Mouse (Mus musculus) 3T3-L1 (cell line): ENCODE data around the gene Fubp1.

Experiments used
- DNase-seq: peaks from one replicate; pipeline ENCODE4 v3.0.0-alpha.2; 2015; ENCODE audit warnings: low read depth, low spot score

Fubp1 gene

GRCm38 (mm10) chr3:152235238-152235637 is 25.0 kb downstream of the Fubp1 start:
- DNase-seq = no peak

DNA sequence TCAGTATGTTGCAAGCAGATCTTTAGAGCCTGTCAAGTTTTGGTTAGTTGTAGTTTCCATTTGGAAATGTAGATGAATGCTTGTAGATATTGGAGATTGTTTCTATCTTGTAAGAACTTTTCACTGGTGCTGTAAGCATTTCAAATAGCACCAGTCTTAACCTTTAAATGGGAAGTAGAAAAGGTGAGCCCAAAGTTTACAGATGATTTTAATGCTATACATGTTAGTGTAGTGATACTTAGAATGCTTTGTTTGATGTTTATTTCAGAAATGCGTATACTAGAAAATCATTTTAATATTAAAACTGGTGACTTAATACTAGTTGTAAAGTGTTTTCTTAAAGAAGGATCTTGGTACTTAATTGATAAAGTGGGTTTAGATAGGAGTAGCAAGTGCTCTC is 25.6 kb downstream of the Fubp1 start:
- DNase-seq = no peak

GRCm38 (mm10) chr3:152238836-152239235 is 28.6 kb downstream of the Fubp1 start:
- DNase-seq = peak; percentile 83

DNA sequence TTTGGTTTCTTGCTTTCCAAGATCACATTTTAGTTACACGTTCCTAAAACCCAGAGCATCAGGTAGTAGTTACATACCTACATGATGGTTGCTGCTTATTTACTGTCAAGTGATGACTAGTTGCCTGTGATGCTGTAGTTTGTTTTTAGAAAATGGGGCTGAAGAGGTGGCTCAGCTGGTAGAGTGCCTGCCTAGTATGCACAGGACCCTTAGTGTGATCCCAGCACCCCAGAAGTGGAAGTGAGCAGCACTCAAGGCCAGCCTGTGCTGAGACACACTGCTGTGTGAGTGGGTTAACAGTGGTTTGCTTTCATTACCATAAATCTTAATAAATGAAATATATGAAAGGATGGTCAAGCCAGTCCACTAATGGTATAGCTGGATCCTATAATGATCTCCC is 29.4 kb downstream of the Fubp1 start:
- no peak for DNase-seq

DNA sequence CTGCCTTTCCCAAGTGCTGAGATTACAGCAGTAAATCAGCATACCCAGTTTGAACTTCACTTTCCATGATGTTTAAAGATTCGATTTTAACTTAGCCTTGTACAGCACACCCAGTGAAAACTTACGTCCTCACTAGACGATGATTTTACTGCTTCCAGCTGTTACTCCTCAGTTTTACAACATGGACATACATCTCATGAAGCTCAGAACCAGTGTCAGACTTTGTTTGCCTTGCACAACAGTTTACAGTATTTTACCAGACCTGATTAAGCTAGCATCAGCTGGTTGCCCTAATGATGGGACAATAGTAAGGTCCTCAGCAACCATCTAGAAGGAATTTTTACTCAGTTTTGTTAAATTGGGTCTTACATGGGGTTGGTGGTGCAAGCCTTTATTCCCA is 30.9 kb downstream of the Fubp1 start:
- no peak for DNase-seq

- DNase-seq = no peak
Observed at GRCm38 (mm10) chr3:152243304-152243703, 33.1 kb downstream of the Fubp1 start.

DNA sequence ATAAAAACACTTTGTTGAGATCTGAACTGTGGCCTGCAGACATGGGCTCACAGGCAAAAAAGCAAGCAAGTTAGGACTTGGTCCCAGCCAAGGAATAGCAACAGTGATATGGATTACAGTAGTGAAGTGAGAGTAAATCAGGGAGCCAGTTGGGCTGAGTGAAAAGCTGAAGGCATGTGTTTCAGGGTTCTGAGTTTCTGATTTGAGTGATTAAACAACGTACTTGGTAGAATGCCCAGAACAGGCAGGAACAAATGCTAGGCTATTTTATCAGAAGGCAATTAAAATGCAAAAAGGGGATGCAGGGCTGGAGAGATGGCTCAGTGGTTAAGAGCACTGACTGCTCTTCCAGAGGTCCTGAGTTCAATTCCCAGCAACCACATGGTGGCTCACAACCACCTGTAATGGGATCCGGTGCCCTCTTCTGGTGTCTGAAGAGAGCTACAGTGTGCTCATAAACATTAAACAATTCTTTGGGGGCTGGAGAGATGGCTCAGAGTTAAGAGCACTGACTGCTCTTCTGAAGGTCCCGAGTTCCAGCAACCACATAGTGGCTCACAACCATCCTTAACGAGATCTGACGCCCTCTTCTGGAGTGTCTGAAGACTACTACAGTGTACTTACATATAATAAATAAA is 35.2 kb downstream of the Fubp1 start:
- DNase-seq = peak; percentile 39

- no peak for DNase-seq
Observed at GRCm38 (mm10) chr3:152247708-152248107, 37.5 kb downstream of the Fubp1 start.

DNA sequence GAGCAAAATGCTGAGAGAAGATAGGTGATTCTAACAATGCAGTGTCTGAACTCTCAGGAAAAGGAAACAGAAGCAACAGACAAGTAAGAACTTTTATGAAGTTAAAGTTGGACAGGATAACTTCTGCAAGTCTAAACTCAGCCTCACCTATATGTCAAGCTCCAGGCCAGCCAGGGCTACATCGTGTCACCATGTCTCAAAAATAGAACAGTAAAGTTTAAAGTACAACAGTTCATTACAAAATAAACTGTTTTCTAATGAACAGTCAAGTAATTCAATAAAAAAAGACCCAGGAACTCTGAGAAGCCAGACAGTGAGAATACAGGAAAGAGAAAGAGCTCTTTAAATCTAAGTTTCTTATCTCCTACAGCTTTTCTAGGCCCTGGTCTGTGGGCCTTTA is 40.3 kb downstream of the Fubp1 start:
- DNase-seq = no peak

- no peak for DNase-seq
Observed at GRCm38 (mm10) chr3:152257528-152257927, 47.3 kb downstream of the Fubp1 start.

DNA sequence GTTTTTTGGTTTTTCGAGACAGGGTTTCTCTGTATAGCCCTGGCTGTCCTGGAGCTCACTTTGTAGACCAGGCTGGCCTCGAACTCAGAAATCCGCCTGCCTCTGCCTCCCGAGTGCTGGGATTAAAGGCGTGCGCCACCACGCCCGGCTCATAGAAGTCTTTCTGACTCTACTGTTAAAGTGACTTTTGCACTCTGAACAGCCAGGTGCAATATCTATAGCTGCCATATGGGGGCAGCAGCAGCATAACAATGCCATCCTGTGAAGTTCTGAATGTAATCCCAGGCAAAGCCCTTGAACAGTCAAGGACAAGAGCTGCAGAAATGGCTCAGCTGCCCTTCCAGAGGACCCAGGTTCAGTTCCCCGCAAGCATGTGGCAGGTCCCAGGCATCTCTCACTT is 49.2 kb downstream of the Fubp1 start:
- DNase-seq = peak; percentile 92

GRCm38 (mm10) chr3:152260362-152260761 is 50.1 kb downstream of the Fubp1 start:
- no peak for DNase-seq

GRCm38 (mm10) chr3:152261436-152261835 is 51.2 kb downstream of the Fubp1 start:
- DNase-seq = no peak

DNA sequence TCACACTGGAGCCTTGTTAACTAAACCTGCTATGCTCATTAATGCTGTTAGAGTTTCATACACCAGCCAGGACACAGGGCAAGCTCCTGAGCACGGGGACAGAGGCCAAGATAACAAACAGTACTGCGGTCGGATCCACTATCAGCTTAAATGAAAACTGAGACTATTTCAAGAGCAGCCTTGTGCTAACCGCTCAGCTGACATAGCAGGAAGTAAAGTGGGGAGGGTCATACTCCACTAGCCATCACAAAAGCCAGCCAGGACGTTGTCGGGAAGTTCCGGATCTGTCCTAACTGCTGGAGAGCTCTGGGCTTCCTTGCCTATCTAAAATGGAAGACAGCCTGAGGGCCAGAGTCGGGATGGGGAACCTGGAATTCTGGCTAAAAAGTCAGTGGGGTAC is 51.7 kb downstream of the Fubp1 start:
- no peak for DNase-seq

DNA sequence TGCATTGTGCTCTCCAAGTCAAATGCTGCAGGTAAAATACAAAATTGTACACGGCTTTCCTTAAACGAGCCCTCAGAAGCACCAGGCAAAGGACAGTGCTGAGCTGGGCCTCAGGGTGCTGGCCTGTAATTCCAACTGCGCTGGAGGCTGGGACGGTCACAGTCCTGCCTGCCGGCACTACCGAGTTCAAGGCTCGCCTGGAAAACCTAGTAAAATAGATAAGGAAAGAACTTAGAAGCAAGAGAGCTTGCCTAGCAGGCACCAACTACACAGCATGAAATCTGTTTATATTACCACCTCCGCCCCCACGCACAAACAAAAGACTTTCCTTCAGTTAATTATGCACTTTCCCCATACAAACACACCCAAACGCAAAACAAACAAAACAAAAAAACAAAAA is 54.2 kb downstream of the Fubp1 start:
- DNase-seq = no peak

- no peak for DNase-seq
Observed at GRCm38 (mm10) chr3:152264830-152265229, 54.6 kb downstream of the Fubp1 start.

- peak; percentile 40 for DNase-seq
Observed at GRCm38 (mm10) chr3:152265351-152266035, 55.3 kb downstream of the Fubp1 start.

GRCm38 (mm10) chr3:152266036-152266421 is 55.8 kb downstream of the Fubp1 start, which contains the start of gene Nexn:
Nexn (minus strand) TSS chr3:152266350.
- no peak for DNase-seq

DNA sequence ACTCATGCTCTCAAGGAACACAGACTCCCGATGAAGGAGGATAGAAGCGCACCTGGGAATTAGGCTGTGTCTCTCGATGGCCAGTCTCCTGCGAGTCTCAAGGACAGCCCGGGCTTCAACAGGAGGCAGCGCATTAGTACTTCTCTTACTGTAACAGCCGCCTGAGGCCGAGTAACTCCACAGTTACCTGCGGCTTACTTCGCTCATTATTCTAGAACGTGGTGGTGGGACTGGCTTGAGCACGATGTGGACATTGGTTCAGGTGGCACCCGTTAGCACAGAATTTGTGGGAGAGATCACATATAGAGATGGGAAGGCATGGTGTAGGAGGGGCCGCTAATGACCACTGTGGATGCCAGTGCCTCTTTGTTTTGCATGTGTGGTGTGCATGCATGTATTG is 57.9 kb downstream of the Fubp1 start:
- no peak for DNase-seq

DNA sequence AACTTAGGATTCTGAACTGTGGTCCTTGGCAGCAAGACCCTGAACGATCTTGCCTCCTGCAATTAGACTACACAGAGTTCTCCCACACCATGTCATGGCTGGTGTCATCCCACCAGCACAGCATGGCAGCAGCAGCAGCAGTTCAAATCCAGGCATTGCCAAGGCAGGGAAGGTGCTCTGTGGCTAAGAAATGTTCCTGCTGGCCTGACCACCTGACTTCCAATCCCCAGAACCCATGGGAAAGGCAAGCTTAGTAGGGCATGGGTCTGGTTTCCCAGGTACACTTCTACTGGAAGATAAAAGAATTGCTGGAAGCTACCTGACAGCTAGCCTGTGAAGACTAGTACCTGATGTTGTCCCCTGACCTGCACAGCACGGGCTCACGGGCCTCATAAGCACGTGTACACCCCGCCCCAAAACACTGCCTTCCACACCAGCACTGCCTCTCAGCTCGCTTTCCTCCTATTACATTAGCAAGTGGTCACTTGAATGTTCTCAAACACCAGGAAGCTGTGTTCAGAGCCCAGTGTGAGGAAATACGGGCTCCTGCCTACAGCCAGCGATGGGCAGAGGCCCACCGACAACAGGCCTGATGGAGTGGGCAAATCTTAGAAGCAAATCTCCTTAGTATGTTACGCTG is 61.0 kb downstream of the Fubp1 start:
- DNase-seq = no peak

DNA sequence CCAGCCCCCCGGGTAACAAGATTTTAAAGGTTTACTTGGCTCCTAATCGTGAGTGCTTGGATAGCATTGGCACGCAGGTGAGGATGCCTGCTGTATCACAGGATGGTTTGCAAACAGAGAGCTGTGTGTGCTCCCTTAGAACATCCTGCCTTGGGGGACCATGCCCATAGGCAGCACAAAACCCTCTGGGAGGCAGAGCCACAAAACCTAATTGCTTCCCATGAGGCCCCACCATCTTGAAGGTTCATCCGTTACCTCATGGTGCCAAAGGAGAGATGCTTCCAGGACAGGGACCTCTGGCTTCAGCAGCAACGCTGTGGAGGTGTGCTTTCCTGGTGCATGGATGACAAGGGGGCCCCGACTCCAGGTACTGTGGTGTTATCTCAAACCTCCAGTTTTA is 61.7 kb downstream of the Fubp1 start:
- no peak for DNase-seq

GRCm38 (mm10) chr3:152272974-152273685 is 62.9 kb downstream of the Fubp1 start:
- DNase-seq = no peak
